Mouse (Mus musculus): ENCODE results near the gene Zscan12. TPM values are rescaled to one million over a fixed set of nuclear protein-coding genes. Genes with fewer than 3 reads are reported as not detected.

Gene Zscan12
- 11.6 and 12.5 TPM in 2 replicates for polyA plus RNA-seq (2014; fragmentation: Nextera tagmentation; extraction: Ambion mirVana)

- Histone ChIP-seq H3K4me2 (replicated peaks) (peak within 1 kb of the TSS; percentile 61), H3K27me3 (ENCODE audit: control insufficient read depth, insufficient read depth, low read length) (no peaks in the 10 kb centered on the region), H3K36me3 (replicated peaks; ENCODE audit: control insufficient read depth, insufficient read depth) (no peaks in the 10 kb centered on the region; the same call in 1 of the 2 replicates), H3K9me3 (ENCODE audit: control insufficient read depth, low read length) (no peaks in the 10 kb centered on the region), H3K27ac (0 out of 2 replicates have a peak within 1 kb of the TSS, but pooled peaks have one; percentile 58), H3K4me1 (replicated peaks; ENCODE audit: control insufficient read depth, insufficient read depth, low read length) (peaks cover 19% of the 10 kb centered on the region), H3K9ac (peak within 1 kb of the TSS; percentile 85), H3K4me3 (replicated peaks; ENCODE audit: low read length) (peak within 1 kb of the TSS; percentile 80)
- WGBS: under 1% methylated on average over 29 of the region's 29 CpGs
- DNase-seq (ENCODE audit: low spot score): peak; percentile 94
- ATAC-seq (ENCODE audit: low FRiP score): peak; percentile 99
Observed at GRCm38 (mm10) chr13:21362621-21363248, at the start of gene Zscan12. Gene Zscan12 (plus strand): TSS chr13:21362820.

- H3K9me3 ChIP-seq (ENCODE audit: control insufficient read depth, low read length): no peaks in the 10 kb centered on the region
- no peak overlapping the region for H3K4me3 ChIP-seq (replicated peaks; ENCODE audit: low read length)
- no peak for DNase-seq (ENCODE audit: low spot score)
- no peak overlapping the region for H3K4me2 ChIP-seq (replicated peaks)
- no peak for ATAC-seq (ENCODE audit: low FRiP score)
- H3K27ac ChIP-seq: no peak overlapping the region
- no peak overlapping the region for H3K9ac ChIP-seq
- WGBS: 54% methylated on average over 3 of the region's 5 CpGs
- H3K27me3 ChIP-seq (ENCODE audit: control insufficient read depth, insufficient read depth, low read length): no peaks in the 10 kb centered on the region
- H3K36me3 ChIP-seq (replicated peaks; ENCODE audit: control insufficient read depth, insufficient read depth): no peaks in the 10 kb centered on the region
- H3K4me1 ChIP-seq (replicated peaks; ENCODE audit: control insufficient read depth, insufficient read depth, low read length): no peaks in the 10 kb centered on the region
Observed at GRCm38 (mm10) chr13:21312854-21313253, 49.8 kb upstream of the Zscan12 start.

- H3K4me1 ChIP-seq (replicated peaks; ENCODE audit: control insufficient read depth, insufficient read depth, low read length): no peaks in the 10 kb centered on the region
- ATAC-seq (ENCODE audit: low FRiP score): no peak
- H3K27me3 ChIP-seq (ENCODE audit: control insufficient read depth, insufficient read depth, low read length): no peaks in the 10 kb centered on the region
- no peak overlapping the region for H3K4me3 ChIP-seq (replicated peaks; ENCODE audit: low read length)
- WGBS: 86% methylated on average over 4 of the region's 4 CpGs
- no peak for DNase-seq (ENCODE audit: low spot score)
- H3K36me3 ChIP-seq (replicated peaks; ENCODE audit: control insufficient read depth, insufficient read depth): no peaks in the 10 kb centered on the region
- H3K9me3 ChIP-seq (ENCODE audit: control insufficient read depth, low read length): no peaks in the 10 kb centered on the region
- no peak overlapping the region for H3K9ac ChIP-seq
- H3K4me2 ChIP-seq (replicated peaks): no peak overlapping the region
- H3K27ac ChIP-seq: no peak overlapping the region
Observed at GRCm38 (mm10) chr13:21313903-21314302, 48.7 kb upstream of the Zscan12 start.

GRCm38 (mm10) chr13:21320262-21320661 lies 42.4 kb upstream of the Zscan12 start:
- 81% methylated on average over 3 of the region's 3 CpGs for whole genome bisulfite sequencing
- H3K4me1 ChIP-seq (replicated peaks; ENCODE audit: control insufficient read depth, insufficient read depth, low read length): no peaks in the 10 kb centered on the region
- no peaks in the 10 kb centered on the region for H3K9me3 ChIP-seq (ENCODE audit: control insufficient read depth, low read length)
- peaks cover 12% of the 10 kb centered on the region for H3K27me3 ChIP-seq (ENCODE audit: control insufficient read depth, insufficient read depth, low read length)
- H3K4me3 ChIP-seq (replicated peaks; ENCODE audit: low read length): no peak overlapping the region
- H3K27ac ChIP-seq: no peak overlapping the region
- H3K9ac ChIP-seq: no peak overlapping the region
- ATAC-seq (ENCODE audit: low FRiP score): no peak
- H3K36me3 ChIP-seq (replicated peaks; ENCODE audit: control insufficient read depth, insufficient read depth): no peaks in the 10 kb centered on the region
- no peak overlapping the region for H3K4me2 ChIP-seq (replicated peaks)
- DNase-seq (ENCODE audit: low spot score): no peak

- WGBS: 1% methylated on average over 18 of the region's 18 CpGs
- Histone ChIP-seq H3K4me1 (replicated peaks; ENCODE audit: control insufficient read depth, insufficient read depth, low read length) (no peaks in the 10 kb centered on the region), H3K27ac (no peak overlapping the region), H3K4me2 (replicated peaks) (peak overlapping the region; percentile 45), H3K9ac (no peak overlapping the region), H3K9me3 (ENCODE audit: control insufficient read depth, low read length) (no peaks in the 10 kb centered on the region), H3K27me3 (ENCODE audit: control insufficient read depth, insufficient read depth, low read length) (peaks cover 12% of the 10 kb centered on the region), H3K4me3 (replicated peaks; ENCODE audit: low read length) (peak overlapping the region; percentile 27), H3K36me3 (replicated peaks; ENCODE audit: control insufficient read depth, insufficient read depth) (no peaks in the 10 kb centered on the region)
- DNase-seq (ENCODE audit: low spot score) (peak; percentile 26), ATAC-seq (ENCODE audit: low FRiP score) (no peak)
Observed at GRCm38 (mm10) chr13:21321890-21322494, 40.6 kb upstream of the Zscan12 start.

GRCm38 (mm10) chr13:21322509-21323375 lies 39.9 kb upstream of the Zscan12 start:
- H3K9me3 ChIP-seq (ENCODE audit: control insufficient read depth, low read length): no peaks in the 10 kb centered on the region
- H3K27ac ChIP-seq: no peak overlapping the region
- no peak for ATAC-seq (ENCODE audit: low FRiP score)
- peak; percentile 70 for DNase-seq (ENCODE audit: low spot score)
- peaks cover 4% of the 10 kb centered on the region; the same call in 1 of the 2 replicates for H3K4me1 ChIP-seq (replicated peaks; ENCODE audit: control insufficient read depth, insufficient read depth, low read length)
- H3K36me3 ChIP-seq (replicated peaks; ENCODE audit: control insufficient read depth, insufficient read depth): no peaks in the 10 kb centered on the region
- peak overlapping the region; percentile 27 for H3K4me3 ChIP-seq (replicated peaks; ENCODE audit: low read length)
- H3K27me3 ChIP-seq (ENCODE audit: control insufficient read depth, insufficient read depth, low read length): peaks cover 12% of the 10 kb centered on the region
- peak overlapping the region; percentile 45 for H3K4me2 ChIP-seq (replicated peaks)
- WGBS: 14% methylated on average over 18 of the region's 18 CpGs
- no peak overlapping the region for H3K9ac ChIP-seq

- peak overlapping the region; percentile 45 for H3K4me2 ChIP-seq (replicated peaks)
- no peaks in the 10 kb centered on the region for H3K9me3 ChIP-seq (ENCODE audit: control insufficient read depth, low read length)
- peaks cover 12% of the 10 kb centered on the region for H3K27me3 ChIP-seq (ENCODE audit: control insufficient read depth, insufficient read depth, low read length)
- no peak overlapping the region for H3K9ac ChIP-seq
- ATAC-seq (ENCODE audit: low FRiP score) (no peak), DNase-seq (ENCODE audit: low spot score) (no peak)
- peaks cover 4% of the 10 kb centered on the region; the same call in 1 of the 2 replicates for H3K4me1 ChIP-seq (replicated peaks; ENCODE audit: control insufficient read depth, insufficient read depth, low read length)
- 56% methylated on average over 6 of the region's 6 CpGs for WGBS
- no peak overlapping the region for H3K27ac ChIP-seq
- H3K4me3 ChIP-seq (replicated peaks; ENCODE audit: low read length): peak overlapping the region; percentile 27; the same call in 1 of the 2 replicates
- H3K36me3 ChIP-seq (replicated peaks; ENCODE audit: control insufficient read depth, insufficient read depth): no peaks in the 10 kb centered on the region
Observed at GRCm38 (mm10) chr13:21323405-21323804, 39.2 kb upstream of the Zscan12 start.

- Histone ChIP-seq H3K36me3 (replicated peaks; ENCODE audit: control insufficient read depth, insufficient read depth) (no peaks in the 10 kb centered on the region), H3K4me1 (replicated peaks; ENCODE audit: control insufficient read depth, insufficient read depth, low read length) (peaks cover 4% of the 10 kb centered on the region; the same call in 1 of the 2 replicates), H3K27me3 (ENCODE audit: control insufficient read depth, insufficient read depth, low read length) (peaks cover 12% of the 10 kb centered on the region), H3K9me3 (ENCODE audit: control insufficient read depth, low read length) (no peaks in the 10 kb centered on the region), H3K4me2 (replicated peaks) (peak overlapping the region; percentile 58), H3K9ac (no peak overlapping the region), H3K27ac (no peak overlapping the region), H3K4me3 (replicated peaks; ENCODE audit: low read length) (peak overlapping the region; percentile 33; the same call in 1 of the 2 replicates)
- no peak for ATAC-seq (ENCODE audit: low FRiP score)
- DNase-seq (ENCODE audit: low spot score): peak; percentile 46
- WGBS: 13% methylated on average over 4 of the region's 4 CpGs
Observed at GRCm38 (mm10) chr13:21326191-21326590, 36.4 kb upstream of the Zscan12 start.

All from hindbrain, embryonic 14.5 days (tissue).